Mouse (Mus musculus) liver, embryonic 14.5 days (tissue): ENCODE measurements around the gene Ugt1a7c. TPM values are rescaled to one million over a fixed set of nuclear protein-coding genes. Genes with fewer than 3 reads are reported as not detected.

ENCODE experiments used
- ATAC-seq: fragments of 200-750 bp; cut with Nextera tagmentation; 2 replicates; pipeline ENCODE4 v1.8.0; 2017; ENCODE audit warnings: moderate number of reproducible peaks, mild to moderate bottlenecking, moderate library complexity; ENCODE audit not compliant: insufficient read depth
- DNase-seq, 3 experiments: peaks; one replicate each; pipeline ENCODE4 v3.0.0-alpha.2; 2012 to 2013; ENCODE audit warnings: low read depth in 3 of 3, low spot score in 3 of 3
- H3K27ac ChIP-seq: fragments of 300-500 bp; sonication (generic); 2 replicates; pipeline ENCODE4 v1.5.1; 2014; ENCODE audit warnings: moderate library complexity, mild to moderate bottlenecking, control low read depth, inconsistent platforms
- H3K27me3 ChIP-seq: fragments of 300-500 bp; sonication (generic); 2 replicates; pipeline ENCODE4 v1.6.1; 2014; ENCODE audit warnings: mild to moderate bottlenecking, low read length, moderate library complexity; ENCODE audit not compliant: control insufficient read depth, insufficient read depth
- H3K36me3 ChIP-seq: fragments of 300-500 bp; sonication (generic); replicated peaks from 2 replicates; pipeline ENCODE4 v1.6.1; 2014; ENCODE audit warnings: low read depth; ENCODE audit not compliant: control insufficient read depth, insufficient read depth
- H3K4me1 ChIP-seq, 2 experiments: fragments of 200-500 bp in 1 of 2; fragments of 300-500 bp in 1 of 2; sonication (generic) in 1 of 2; replicated peaks; 2 replicates each; pipeline ENCODE4 v1.6.1; 2012 to 2014; ENCODE audit warnings: antibody characterized with exemption in 1 of 2, inconsistent platforms in 1 of 2, low read length in 1 of 2; ENCODE audit not compliant: control insufficient read depth in 2 of 2, insufficient read depth in 2 of 2
- H3K4me2 ChIP-seq: fragments of 300-500 bp; sonication (generic); 2 replicates; pipeline ENCODE4 v1.6.1; 2014; ENCODE audit warnings: low read depth, mild to moderate bottlenecking, control low read depth, moderate library complexity
- H3K4me3 ChIP-seq, 2 experiments: fragments of 200-500 bp in 1 of 2; fragments of 300-500 bp in 1 of 2; sonication (generic) in 1 of 2; 2 replicates each; pipeline ENCODE4 v1.5.1; 2012 to 2014; ENCODE audit warnings: low read depth in 2 of 2, low read length in 2 of 2, mild to moderate bottlenecking in 2 of 2, control low read depth in 1 of 2, inconsistent platforms in 1 of 2, moderate library complexity in 1 of 2; ENCODE audit not compliant: insufficient read depth in 1 of 2
- H3K9ac ChIP-seq: fragments of 300-500 bp; sonication (generic); replicated peaks from 2 replicates; pipeline ENCODE4 v1.6.1; 2014; ENCODE audit warnings: mild to moderate bottlenecking, control low read depth, moderate library complexity
- H3K9me3 ChIP-seq: fragments of 300-500 bp; sonication (generic); 2 replicates; pipeline ENCODE4 v1.6.1; 2016; ENCODE audit warnings: low read length, mixed read lengths; ENCODE audit not compliant: control insufficient read depth
- CTCF ChIP-seq: IDR thresholded peaks from 2 replicates; pipeline ENCODE4 v1.5.1; 2016; ENCODE audit warnings: antibody characterized with exemption, low read depth, control low read depth
- EP300 ChIP-seq: IDR thresholded peaks from 2 replicates; pipeline ENCODE4 v1.6.1; 2016; ENCODE audit warnings: antibody characterized with exemption, low read depth
- WGBS: fragments of 180-500 bp; shearing (Covaris S2); extraction: QIAGEN DNeasy Blood & Tissue Kit; methylation state at CpG from one replicate; pipeline ENCODE4 v1.1.7; 2014; ENCODE audit not compliant: insufficient replicate concordance; 5-methylcytosine and 5-hydroxymethylcytosine counted together
- polyA plus RNA-seq, 2 experiments: library from polyadenylated mRNA; depleted of rRNA in 1 of 2; stranded (reverse) in 1 of 2; unstranded in 1 of 2; fragments of >200 nt; fragmentation: Nextera tagmentation in 1 of 2; extraction: Ambion mirVana in 1 of 2; gene quantifications; 2 replicates each; pipeline versions ENCODE4 v1.2.1 to v1.2.3; 2012 to 2014

Gene Ugt1a7c
- polyA plus RNA-seq, 2 experiments = 1.1 to 1.8 TPM

DNA sequence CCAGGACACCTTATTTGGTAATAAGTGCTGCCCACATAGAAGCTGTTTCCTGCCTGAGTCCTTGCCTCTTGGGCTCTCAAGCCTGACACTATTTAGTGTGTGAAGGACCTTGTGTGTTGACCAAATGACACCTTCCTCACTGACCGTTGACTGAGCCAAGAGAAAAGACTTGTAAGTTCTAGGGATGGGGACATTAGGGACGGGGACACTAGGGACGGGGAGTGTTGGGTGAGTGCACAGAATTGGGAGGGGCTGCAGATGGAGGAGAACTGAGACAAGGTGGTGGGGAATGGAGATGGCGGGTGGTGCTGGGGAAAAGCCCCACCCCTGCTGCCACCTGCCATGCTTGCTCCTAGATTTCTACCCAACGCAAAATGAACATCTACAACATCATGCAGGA, 135.1 kb downstream of the Ugt1a7c start:
- DNase-seq (no peak), ATAC-seq (no peak)
- Histone ChIP-seq H3K27me3 (no peaks in the 10 kb centered on the region), H3K4me1 (no peaks in the 10 kb centered on the region), H3K4me3 (no peak overlapping the region), H3K9ac (no peak overlapping the region), H3K36me3 (no peaks in the 10 kb centered on the region), H3K27ac (no peak overlapping the region), H3K9me3 (peaks cover 18% of the 10 kb centered on the region), H3K4me2 (no peak overlapping the region)
- 54% methylated on average over 5 of the region's 5 CpGs for WGBS
- TF ChIP-seq CTCF = no peak
- no peak for TF ChIP-seq EP300

DNA sequence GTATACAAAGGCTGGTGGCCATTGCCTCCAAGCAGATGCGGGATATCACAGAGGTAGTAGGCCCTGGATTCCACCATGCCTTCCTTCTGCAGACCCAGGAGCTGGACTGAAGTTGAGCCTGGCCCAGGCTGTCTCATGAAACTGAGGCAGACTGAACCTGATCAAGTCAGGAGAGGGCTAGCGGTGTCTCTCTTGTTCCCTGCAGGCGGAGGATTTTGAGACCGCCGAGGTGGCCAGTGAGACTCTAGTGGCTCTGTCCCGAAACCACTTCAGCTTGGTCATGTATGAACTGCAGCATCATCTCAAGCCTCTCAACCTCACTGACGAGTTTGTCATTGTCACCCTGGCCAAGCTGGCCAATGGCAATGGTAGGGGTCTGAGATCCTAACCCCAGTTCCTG, 135.6 kb downstream of the Ugt1a7c start:
- peaks cover 22% of the 10 kb centered on the region for H3K9me3 ChIP-seq

DNA sequence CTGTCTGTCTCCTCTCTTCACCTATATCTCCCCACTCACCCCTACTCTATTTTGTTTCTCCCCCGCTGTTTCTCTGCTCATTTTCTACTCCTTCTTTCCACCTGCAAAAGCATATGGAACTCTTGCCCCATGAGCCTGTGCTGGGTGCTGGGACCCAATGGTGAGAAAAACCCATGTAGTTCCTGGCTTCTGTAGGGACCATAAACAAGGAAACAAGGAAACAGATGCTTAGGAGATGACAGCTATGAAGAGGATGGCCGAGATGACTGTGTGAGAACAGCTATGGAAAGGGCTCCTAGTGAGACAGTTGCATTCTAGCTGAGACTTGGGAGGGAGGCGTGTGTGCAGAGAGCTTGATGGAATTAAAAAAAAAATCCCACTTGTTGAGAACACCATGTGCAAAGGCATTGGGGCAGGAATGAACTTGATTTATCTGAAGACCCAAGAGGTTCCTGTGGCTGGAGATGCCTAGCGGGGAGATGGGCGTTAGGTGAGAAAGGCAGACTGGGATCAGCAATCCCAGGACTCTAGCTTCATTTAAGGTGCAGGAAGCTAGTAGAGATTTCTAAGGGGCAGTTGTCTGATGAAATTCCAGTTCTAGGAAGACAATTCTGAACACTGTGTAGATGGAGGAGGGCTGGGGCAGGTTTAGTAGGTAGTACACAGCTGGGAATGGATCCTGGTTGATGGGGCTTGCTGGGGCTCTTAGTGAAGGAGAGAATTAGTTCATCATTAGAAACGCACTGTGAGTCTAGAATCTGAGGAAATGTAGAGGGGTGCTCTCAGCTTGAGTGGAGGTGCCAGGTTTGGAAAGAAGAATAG, 136.3 kb downstream of the Ugt1a7c start:
- Histone ChIP-seq H3K9me3 (peaks cover 29% of the 10 kb centered on the region), H3K4me2 (no peak overlapping the region), H3K4me3 (no peak overlapping the region), H3K9ac (no peak overlapping the region), H3K36me3 (no peaks in the 10 kb centered on the region), H3K27me3 (no peaks in the 10 kb centered on the region), H3K27ac (no peak overlapping the region), H3K4me1 (no peaks in the 10 kb centered on the region)
- WGBS = 53% methylated on average over 6 of the region's 6 CpGs
- no peak for ATAC-seq
- DNase-seq = no peak
- TF ChIP-seq CTCF (no peak), EP300 (no peak)

More for the DNA sequence above, 135.6 kb downstream of the Ugt1a7c start:
- Histone ChIP-seq H3K4me2 (no peak overlapping the region), H3K27ac (no peak overlapping the region), H3K27me3 (no peaks in the 10 kb centered on the region), H3K9ac (no peak overlapping the region), H3K4me3 (no peak overlapping the region), H3K36me3 (no peaks in the 10 kb centered on the region), H3K4me1 (no peaks in the 10 kb centered on the region)
- no peak for DNase-seq
- no peak for ATAC-seq
- 62% methylated on average over 7 of the region's 7 CpGs for WGBS
- TF ChIP-seq CTCF (no peak), EP300 (no peak)

DNA sequence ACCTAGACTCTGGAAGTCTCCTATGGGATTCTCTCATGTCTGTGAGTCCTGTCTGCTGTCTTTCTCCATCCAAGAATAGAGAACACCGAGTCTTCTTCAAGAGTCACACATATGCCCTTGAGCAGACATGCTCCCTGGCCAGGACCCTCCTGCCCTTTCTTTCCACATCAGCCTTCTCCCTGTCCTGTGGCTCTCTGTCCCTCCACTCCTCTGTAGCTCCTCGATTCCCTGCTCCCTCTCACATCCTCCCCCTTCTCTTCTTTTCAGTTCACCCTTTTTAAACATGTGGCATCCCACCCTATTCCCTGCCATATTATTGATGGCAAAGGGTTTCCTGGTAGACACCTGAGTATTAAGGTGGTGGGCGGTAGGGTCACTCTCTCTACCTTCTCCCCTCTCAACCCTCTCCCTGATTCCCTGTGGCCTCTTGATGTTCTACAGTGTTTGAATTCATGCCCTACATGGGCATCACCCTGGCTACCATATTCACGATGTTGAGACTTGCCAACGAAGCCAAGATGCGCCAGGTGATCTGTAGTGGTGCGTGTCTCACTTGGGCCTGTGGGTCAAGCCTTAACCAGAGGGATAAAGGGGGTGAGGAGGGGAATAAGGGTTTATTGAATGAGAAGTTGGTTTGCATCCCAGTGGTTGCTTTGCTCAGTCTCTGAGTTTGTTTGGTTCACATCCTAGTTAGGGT, 137.1 kb downstream of the Ugt1a7c start:
- Histone ChIP-seq H3K36me3 (no peaks in the 10 kb centered on the region), H3K9ac (no peak overlapping the region), H3K27ac (no peak overlapping the region), H3K27me3 (no peaks in the 10 kb centered on the region), H3K4me3 (no peak overlapping the region), H3K4me2 (no peak overlapping the region), H3K4me1 (no peaks in the 10 kb centered on the region), H3K9me3 (peaks cover 29% of the 10 kb centered on the region)
- TF ChIP-seq CTCF = no peak
- TF ChIP-seq EP300 = no peak
- WGBS = 44% methylated on average over 7 of the region's 7 CpGs
- ATAC-seq (no peak), DNase-seq (no peak)

DNA sequence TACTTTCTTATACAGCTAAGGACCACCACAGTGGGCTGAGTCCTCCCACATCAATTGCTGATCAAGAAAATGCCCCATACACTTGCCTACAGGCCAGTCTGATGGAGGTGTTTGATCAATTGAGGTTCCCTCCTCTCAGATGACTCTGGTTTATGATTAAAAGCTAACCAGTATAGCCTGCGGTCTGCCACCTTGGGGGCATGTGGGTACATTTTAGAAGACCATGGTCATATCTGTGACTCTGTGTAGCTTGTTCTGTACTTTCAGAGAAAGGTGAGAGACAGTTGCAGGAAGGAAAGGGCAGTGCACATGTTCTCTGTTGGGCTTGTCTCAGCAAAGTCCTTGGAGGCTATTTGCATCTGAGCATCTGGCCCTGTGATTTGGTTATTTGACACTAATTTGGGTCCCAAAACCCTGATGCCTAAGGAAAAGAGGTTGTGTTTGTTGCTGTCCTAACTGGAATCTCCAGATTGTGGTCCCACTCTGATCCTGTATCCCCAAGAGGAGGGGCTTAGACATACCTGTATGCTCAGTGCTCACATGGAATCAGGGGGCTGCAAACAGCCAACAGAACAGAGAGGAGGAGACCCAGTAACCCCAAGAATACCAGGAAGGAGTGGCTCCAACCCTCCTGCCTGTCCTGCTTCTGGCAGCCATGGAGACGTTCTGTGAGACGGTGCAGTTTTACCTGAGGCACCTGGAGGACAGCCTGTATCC, 138.0 kb downstream of the Ugt1a7c start:
- Histone ChIP-seq H3K27ac (no peak overlapping the region), H3K9me3 (peaks cover 31% of the 10 kb centered on the region), H3K9ac (no peak overlapping the region), H3K27me3 (no peaks in the 10 kb centered on the region), H3K4me2 (no peak overlapping the region), H3K4me3 (no peak overlapping the region), H3K4me1 (no peaks in the 10 kb centered on the region), H3K36me3 (no peaks in the 10 kb centered on the region)
- no peak for TF ChIP-seq CTCF
- no peak for TF ChIP-seq EP300
- ATAC-seq (no peak), DNase-seq (no peak)
- WGBS = 43% methylated on average over 3 of the region's 3 CpGs
